Mouse (Mus musculus): ENCODE results near the gene Mrpl41. TPM values are rescaled to one million over a fixed set of nuclear protein-coding genes. Genes with fewer than 3 reads are reported as not detected.

Mrpl41 gene
- polyA plus RNA-seq, 2 experiments, result 48.1 to 93.6 TPM

DNA sequence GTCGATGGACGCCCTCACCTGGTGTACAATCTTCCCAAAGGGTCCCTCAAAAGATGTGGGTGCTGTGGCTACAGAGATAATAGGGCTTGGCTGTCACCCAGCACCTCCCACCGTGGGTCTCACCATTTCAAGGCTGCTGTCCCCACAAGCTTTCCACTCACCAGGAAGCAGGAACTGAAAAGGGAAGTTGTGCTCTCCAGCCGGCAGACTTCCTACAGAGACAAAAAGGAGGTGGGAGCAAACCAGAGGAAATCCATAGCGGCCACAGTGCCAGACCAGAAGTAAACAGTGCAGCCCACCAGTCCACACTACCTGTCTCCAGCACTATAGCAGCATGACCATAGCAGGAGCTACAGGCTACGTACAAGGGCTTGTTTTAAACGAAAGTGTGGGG lies 47.9 kb downstream of the Mrpl41 start:
- no peaks in the 10 kb centered on the region for H3K9me3 ChIP-seq (ENCODE audit: control insufficient read depth, low read length)
- ATAC-seq (ENCODE audit: insufficient read depth) (no peak), DNase-seq (ENCODE audit: low read depth in 3 of 3, low spot score in 3 of 3) (no peak)
- 40% methylated on average over 7 of the region's 7 CpGs for WGBS (ENCODE audit: insufficient replicate concordance)
- H3K4me2 ChIP-seq (ENCODE audit: low read depth), result no peak overlapping the region
- H3K27ac ChIP-seq, result no peak overlapping the region
- H3K9ac ChIP-seq (replicated peaks), result no peak overlapping the region
- no peak overlapping the region for H3K4me3 ChIP-seq (ENCODE audit: insufficient read depth in 1 of 2, low read depth in 2 of 2, low read length in 2 of 2)
- 0 out of 4 replicates have a peak, but pooled peaks cover 0 to 2% of the 10 kb centered on the region in 2 experiments for H3K4me1 ChIP-seq (replicated peaks; ENCODE audit: control insufficient read depth in 2 of 2, insufficient read depth in 2 of 2, low read length in 1 of 2)
- H3K27me3 ChIP-seq (ENCODE audit: control insufficient read depth, insufficient read depth, low read length), result no peaks in the 10 kb centered on the region
- TF ChIP-seq CTCF (IDR thresholded peaks at IDR 0.05; ENCODE audit: low read depth) (no peak), EP300 (IDR thresholded peaks at IDR 0.05; ENCODE audit: low read depth) (no peak)
- H3K36me3 ChIP-seq (replicated peaks; ENCODE audit: control insufficient read depth, insufficient read depth, low read depth), result no peaks in the 10 kb centered on the region

DNA sequence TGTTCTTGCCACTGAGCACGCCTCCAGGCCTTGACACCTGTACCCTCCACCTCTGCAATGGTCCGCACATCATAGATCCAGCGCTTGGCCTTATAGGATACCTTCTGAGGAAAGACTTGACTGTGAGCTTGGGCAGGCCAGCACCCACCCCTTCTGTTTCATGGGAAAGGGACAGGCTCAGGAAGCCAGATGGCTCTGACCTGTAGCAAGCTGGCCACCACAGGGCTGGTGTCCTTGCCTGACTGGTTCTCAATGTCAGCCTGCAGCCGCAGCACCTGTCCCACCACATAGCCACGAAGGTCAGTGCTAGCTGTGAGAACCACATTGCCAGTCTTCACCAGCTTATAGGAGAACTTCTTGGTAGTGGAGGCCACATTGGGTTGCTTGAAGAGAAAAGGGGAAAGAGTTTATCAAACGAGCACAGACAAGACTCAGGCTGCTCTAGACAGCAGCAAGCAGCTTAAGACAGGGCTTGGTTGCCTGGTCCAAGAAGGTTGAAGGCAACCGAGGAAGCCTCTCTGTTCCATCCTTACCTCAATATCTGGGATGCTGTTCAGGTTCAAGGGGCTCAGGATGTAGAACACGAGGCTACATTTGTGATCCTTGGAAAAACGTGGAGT lies 48.4 kb downstream of the Mrpl41 start:
- H3K9me3 ChIP-seq (ENCODE audit: control insufficient read depth, low read length), result no peaks in the 10 kb centered on the region
- H3K4me1 ChIP-seq (replicated peaks; ENCODE audit: control insufficient read depth in 2 of 2, insufficient read depth in 2 of 2, low read length in 1 of 2), result 0 out of 4 replicates have a peak, but pooled peaks cover 0 to 2% of the 10 kb centered on the region in 2 experiments
- no peak for ATAC-seq (ENCODE audit: insufficient read depth)
- H3K9ac ChIP-seq (replicated peaks), result no peak overlapping the region
- 62% methylated on average over 9 of the region's 9 CpGs for WGBS (ENCODE audit: insufficient replicate concordance)
- H3K27me3 ChIP-seq (ENCODE audit: control insufficient read depth, insufficient read depth, low read length), result no peaks in the 10 kb centered on the region
- H3K36me3 ChIP-seq (replicated peaks; ENCODE audit: control insufficient read depth, insufficient read depth, low read depth), result no peaks in the 10 kb centered on the region
- no peak for DNase-seq (ENCODE audit: low read depth in 3 of 3, low spot score in 3 of 3)
- no peak for TF ChIP-seq EP300 (IDR thresholded peaks at IDR 0.05; ENCODE audit: low read depth)
- TF ChIP-seq CTCF (IDR thresholded peaks at IDR 0.05; ENCODE audit: low read depth), result no peak
- H3K4me2 ChIP-seq (ENCODE audit: low read depth), result no peak overlapping the region
- no peak overlapping the region for H3K27ac ChIP-seq
- H3K4me3 ChIP-seq (ENCODE audit: insufficient read depth in 1 of 2, low read depth in 2 of 2, low read length in 2 of 2), result no peak overlapping the region

DNA sequence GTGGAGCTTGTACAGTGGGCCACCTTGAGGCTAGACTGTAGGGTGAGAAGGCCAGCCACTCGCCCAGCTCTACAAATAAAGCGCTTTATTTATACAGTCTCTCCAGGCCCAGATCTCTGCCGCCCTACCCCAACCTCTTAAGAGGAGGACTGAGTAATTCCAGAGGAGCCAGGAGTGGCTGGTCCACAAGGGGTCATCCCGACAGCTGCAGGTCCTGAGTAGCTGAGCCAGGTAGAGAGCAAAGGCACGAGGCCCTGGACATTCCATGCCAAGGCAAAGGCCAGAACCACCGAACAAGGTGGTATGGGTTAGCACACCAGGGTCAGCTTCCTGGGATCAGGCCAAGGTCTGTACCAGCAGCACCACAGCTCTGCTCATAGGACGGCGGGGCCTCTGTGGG lies 49.6 kb downstream of the Mrpl41 start:
- Histone ChIP-seq H3K4me2 (ENCODE audit: low read depth) (no peak overlapping the region), H3K4me1 (replicated peaks; ENCODE audit: control insufficient read depth in 2 of 2, insufficient read depth in 2 of 2, low read length in 1 of 2) (0 out of 4 replicates have a peak, but pooled peaks cover 0 to 2% of the 10 kb centered on the region in 2 experiments), H3K9me3 (ENCODE audit: control insufficient read depth, low read length) (no peaks in the 10 kb centered on the region), H3K36me3 (replicated peaks; ENCODE audit: control insufficient read depth, insufficient read depth, low read depth) (no peaks in the 10 kb centered on the region), H3K9ac (replicated peaks) (no peak overlapping the region), H3K4me3 (ENCODE audit: insufficient read depth in 1 of 2, low read depth in 2 of 2, low read length in 2 of 2) (no peak overlapping the region), H3K27ac (no peak overlapping the region), H3K27me3 (ENCODE audit: control insufficient read depth, insufficient read depth, low read length) (no peaks in the 10 kb centered on the region)
- no peak for TF ChIP-seq EP300 (IDR thresholded peaks at IDR 0.05; ENCODE audit: low read depth)
- no peak for TF ChIP-seq CTCF (IDR thresholded peaks at IDR 0.05; ENCODE audit: low read depth)
- 74% methylated on average over 8 of the region's 8 CpGs for WGBS (ENCODE audit: insufficient replicate concordance)
- DNase-seq (ENCODE audit: low read depth in 3 of 3, low spot score in 3 of 3) (no peak), ATAC-seq (ENCODE audit: insufficient read depth) (no peak)

Small RNA genes lying within 50 kb of the gene (microRNA-seq; reads per million reads assigned to microRNA genes)
- not detected for gene Gm22875

Other genes with a start within 250 kb of the Mrpl41 start
- 0.03 and 0.06 TPM in 2 replicates for gene Cacna1b, start 211.9 kb downstream of the Mrpl41 start, polyA plus RNA-seq (2012; rRNA removed)
- gene Cacna1b, start 211.9 kb downstream of the Mrpl41 start, polyA plus RNA-seq (2014; fragmentation: Nextera tagmentation; extraction: Ambion mirVana), result not detected in 2 replicates
- gene Ehmt1, start 55.5 kb downstream of the Mrpl41 start, polyA plus RNA-seq (2012; rRNA removed), result 14.1 and 15.1 TPM in 2 replicates
- 10.6 and 12.0 TPM in 2 replicates for gene Ehmt1, start 55.5 kb downstream of the Mrpl41 start, polyA plus RNA-seq (2014; fragmentation: Nextera tagmentation; extraction: Ambion mirVana)
- gene Arrdc1, start 39.8 kb downstream of the Mrpl41 start, polyA plus RNA-seq (2012; rRNA removed), result 20.8 and 29.1 TPM in 2 replicates
- gene Arrdc1, start 39.8 kb downstream of the Mrpl41 start, polyA plus RNA-seq (2014; fragmentation: Nextera tagmentation; extraction: Ambion mirVana), result 10.9 and 14.7 TPM in 2 replicates
- gene Zmynd19, start 25.3 kb downstream of the Mrpl41 start, polyA plus RNA-seq (2012; rRNA removed), result 10.0 and 16.4 TPM in 2 replicates
- 10.6 and 12.1 TPM in 2 replicates for gene Zmynd19, start 25.3 kb downstream of the Mrpl41 start, polyA plus RNA-seq (2014; fragmentation: Nextera tagmentation; extraction: Ambion mirVana)
- 8.1 and 9.0 TPM in 2 replicates for gene Dph7, start 12.7 kb downstream of the Mrpl41 start, polyA plus RNA-seq (2012; rRNA removed)
- 8.7 and 9.9 TPM in 2 replicates for gene Dph7, start 12.7 kb downstream of the Mrpl41 start, polyA plus RNA-seq (2014; fragmentation: Nextera tagmentation; extraction: Ambion mirVana)
- 9.4 and 9.6 TPM in 2 replicates for gene Pnpla7, start 935 bp upstream of the Mrpl41 start, polyA plus RNA-seq (2012; rRNA removed)
- 11.0 and 11.3 TPM in 2 replicates for gene Pnpla7, start 935 bp upstream of the Mrpl41 start, polyA plus RNA-seq (2014; fragmentation: Nextera tagmentation; extraction: Ambion mirVana)
- gene Nsmf, start 79.3 kb upstream of the Mrpl41 start, polyA plus RNA-seq (2012; rRNA removed), result 10.3 and 11.0 TPM in 2 replicates
- 3.3 and 6.3 TPM in 2 replicates for gene Nsmf, start 79.3 kb upstream of the Mrpl41 start, polyA plus RNA-seq (2014; fragmentation: Nextera tagmentation; extraction: Ambion mirVana)
- gene Entpd8, start 105.2 kb upstream of the Mrpl41 start, polyA plus RNA-seq (2012; rRNA removed), result 4.9 and 5.3 TPM in 2 replicates
- 2.3 and 3.6 TPM in 2 replicates for gene Entpd8, start 105.2 kb upstream of the Mrpl41 start, polyA plus RNA-seq (2014; fragmentation: Nextera tagmentation; extraction: Ambion mirVana)
- 0.95 and 1.1 TPM in 2 replicates for gene Noxa1, start 120.1 kb upstream of the Mrpl41 start, polyA plus RNA-seq (2012; rRNA removed)
- gene Noxa1, start 120.1 kb upstream of the Mrpl41 start, polyA plus RNA-seq (2014; fragmentation: Nextera tagmentation; extraction: Ambion mirVana), result 1.2 and 1.8 TPM in 2 replicates
- 3.7 and 3.9 TPM in 2 replicates for gene Nrarp, start 205.7 kb upstream of the Mrpl41 start, polyA plus RNA-seq (2012; rRNA removed)
- 1.8 and 1.9 TPM in 2 replicates for gene Nrarp, start 205.7 kb upstream of the Mrpl41 start, polyA plus RNA-seq (2014; fragmentation: Nextera tagmentation; extraction: Ambion mirVana)
- gene Tor4a, start 221.8 kb upstream of the Mrpl41 start, polyA plus RNA-seq (2012; rRNA removed), result 3.7 and 4.1 TPM in 2 replicates
- 4.9 and 5.7 TPM in 2 replicates for gene Tor4a, start 221.8 kb upstream of the Mrpl41 start, polyA plus RNA-seq (2014; fragmentation: Nextera tagmentation; extraction: Ambion mirVana)
- 18.7 and 21.3 TPM in 2 replicates for gene Nelfb, start 236.4 kb upstream of the Mrpl41 start, polyA plus RNA-seq (2012; rRNA removed)
- 23.7 and 27.3 TPM in 2 replicates for gene Nelfb, start 236.4 kb upstream of the Mrpl41 start, polyA plus RNA-seq (2014; fragmentation: Nextera tagmentation; extraction: Ambion mirVana)
- not detected in 2 replicates for gene Stpg3, start 239.5 kb upstream of the Mrpl41 start, polyA plus RNA-seq (2012; rRNA removed)
- gene Stpg3, start 239.5 kb upstream of the Mrpl41 start, polyA plus RNA-seq (2014; fragmentation: Nextera tagmentation; extraction: Ambion mirVana), result not detected in 2 replicates
- 0.04 TPM in 1 of 2 replicates, not detected in the other for gene Fam166a, start 243.6 kb upstream of the Mrpl41 start, polyA plus RNA-seq (2012; rRNA removed)
- 0.96 TPM in 1 of 2 replicates, not detected in the other for gene Fam166a, start 243.6 kb upstream of the Mrpl41 start, polyA plus RNA-seq (2014; fragmentation: Nextera tagmentation; extraction: Ambion mirVana)
- gene Tubb4b, start 249.6 kb upstream of the Mrpl41 start, polyA plus RNA-seq (2012; rRNA removed), result 571 and 676 TPM in 2 replicates
- gene Tubb4b, start 249.6 kb upstream of the Mrpl41 start, polyA plus RNA-seq (2014; fragmentation: Nextera tagmentation; extraction: Ambion mirVana), result 561 and 604 TPM in 2 replicates